Mouse (Mus musculus) neural tube, embryonic 12.5 days (tissue): ENCODE measurements around the gene Trpd52l3. TPM values are rescaled to one million over a fixed set of nuclear protein-coding genes. Genes with fewer than 3 reads are reported as not detected.
"Not testable (repeated sequence)": the region's sequence is repeated elsewhere in the genome, so short reads cannot be mapped to it uniquely, and the experiment has no call there.

Experiments used
- ATAC-seq: fragments of 200-750 bp; cut with Nextera tagmentation; 2 replicates; pipeline ENCODE4 v1.8.0; 2017; ENCODE audit warnings: low read depth, mild to moderate bottlenecking, moderate TSS enrichment, moderate library complexity; ENCODE audit not compliant: low FRiP score
- H3K27ac ChIP-seq: fragments of 300-500 bp; sonication (generic); 2 replicates; pipeline ENCODE4 v1.5.1; 2016
- H3K27me3 ChIP-seq: fragments of 300-500 bp; sonication (generic); replicated peaks from 2 replicates; pipeline ENCODE4 v1.6.1; 2016; ENCODE audit warnings: mild to moderate bottlenecking
- H3K36me3 ChIP-seq: fragments of 300-500 bp; sonication (generic); 2 replicates; pipeline ENCODE4 v1.6.1; 2016; ENCODE audit warnings: mild to moderate bottlenecking
- H3K4me1 ChIP-seq: fragments of 300-500 bp; sonication (generic); 2 replicates; pipeline ENCODE4 v1.6.1; 2016
- H3K4me2 ChIP-seq: fragments of 300-500 bp; sonication (generic); replicated peaks from 2 replicates; pipeline ENCODE4 v1.6.1; 2016; ENCODE audit warnings: mild to moderate bottlenecking
- H3K4me3 ChIP-seq: fragments of 300-500 bp; sonication (generic); 2 replicates; pipeline ENCODE4 v1.5.1; 2016
- H3K9ac ChIP-seq: fragments of 300-500 bp; sonication (generic); 2 replicates; pipeline ENCODE4 v1.6.1; 2016; ENCODE audit warnings: mild to moderate bottlenecking
- H3K9me3 ChIP-seq: fragments of 300-500 bp; sonication (generic); 2 replicates; pipeline ENCODE4 v1.6.1; 2016; ENCODE audit warnings: mild to moderate bottlenecking
- WGBS: fragments of 180-500 bp; shearing (Covaris S2); methylation state at CpG from one replicate; pipeline ENCODE4 v1.1.7; 2016; 5-methylcytosine and 5-hydroxymethylcytosine counted together
- polyA plus RNA-seq: library from polyadenylated mRNA; unstranded; fragments of >200 nt; fragmentation: Nextera tagmentation; extraction: Ambion mirVana; gene quantifications from 2 replicates; pipeline ENCODE4 v1.2.1, GENCODE M21; 2016

The Trpd52l3 gene
- polyA plus RNA-seq, 1 experiment from 2014 or later, result not detected

GRCm38 (mm10) chr19:30000406-30001365 is 2.9 kb upstream of the Trpd52l3 start:
- Histone ChIP-seq H3K27ac (no peak overlapping the region), H3K9me3 (no peaks in the 10 kb centered on the region), H3K36me3 (no peaks in the 10 kb centered on the region), H3K9ac (no peak overlapping the region), H3K4me3 (no peak overlapping the region), H3K4me2 (no peak overlapping the region), H3K4me1 (no peaks in the 10 kb centered on the region), H3K27me3 (no peaks in the 10 kb centered on the region)
- ATAC-seq, result no peak
- 48% methylated on average over 12 of the region's 12 CpGs for WGBS

- Histone ChIP-seq H3K27ac (no peak overlapping the region), H3K36me3 (no peaks in the 10 kb centered on the region), H3K27me3 (no peaks in the 10 kb centered on the region), H3K9ac (no peak overlapping the region), H3K9me3 (no peaks in the 10 kb centered on the region), H3K4me3 (no peak overlapping the region), H3K4me2 (no peak overlapping the region), H3K4me1 (no peaks in the 10 kb centered on the region)
- WGBS, result 89% methylated on average over 6 of the region's 6 CpGs
- ATAC-seq, result no peak
These were observed 2.0 kb upstream of the Trpd52l3 start for GRCm38 (mm10) chr19:30001550-30001949.

GRCm38 (mm10) chr19:30006371-30006770 is 2.8 kb downstream of the Trpd52l3 start:
- Histone ChIP-seq H3K4me3 (no peak overlapping the region), H3K27me3 (no peaks in the 10 kb centered on the region), H3K9me3 (no peaks in the 10 kb centered on the region), H3K9ac (no peak overlapping the region), H3K27ac (no peak overlapping the region), H3K4me1 (no peaks in the 10 kb centered on the region), H3K4me2 (no peak overlapping the region), H3K36me3 (no peaks in the 10 kb centered on the region)
- ATAC-seq, result no peak
- WGBS, result 76% methylated on average over 3 of the region's 3 CpGs

- Histone ChIP-seq H3K27me3 (no peaks in the 10 kb centered on the region), H3K27ac (no peak overlapping the region), H3K4me2 (no peak overlapping the region), H3K4me3 (no peak overlapping the region), H3K9me3 (no peaks in the 10 kb centered on the region), H3K9ac (no peak overlapping the region), H3K36me3 (no peaks in the 10 kb centered on the region), H3K4me1 (no peaks in the 10 kb centered on the region)
- ATAC-seq, result no peak
- WGBS, result 83% methylated on average over 13 of the region's 13 CpGs
These were observed 7.1 kb downstream of the Trpd52l3 start for GRCm38 (mm10) chr19:30010520-30011296.

GRCm38 (mm10) chr19:30014331-30014730 is 10.7 kb downstream of the Trpd52l3 start:
- Histone ChIP-seq H3K27me3 (no peaks in the 10 kb centered on the region), H3K9me3 (no peaks in the 10 kb centered on the region), H3K4me1 (no peaks in the 10 kb centered on the region), H3K9ac (no peak overlapping the region), H3K36me3 (no peaks in the 10 kb centered on the region), H3K4me3 (no peak overlapping the region), H3K4me2 (no peak overlapping the region), H3K27ac (no peak overlapping the region)
- 85% methylated on average over 3 of the region's 3 CpGs for WGBS
- no peak for ATAC-seq

- no peaks in the 10 kb centered on the region for H3K36me3 ChIP-seq
- no peak overlapping the region for H3K27ac ChIP-seq
- no peak overlapping the region for H3K9ac ChIP-seq
- 64% methylated on average over 6 of the region's 6 CpGs for WGBS
- no peaks in the 10 kb centered on the region for H3K4me1 ChIP-seq
- H3K9me3 ChIP-seq, result no peaks in the 10 kb centered on the region
- ATAC-seq, result no peak
- H3K4me2 ChIP-seq, result no peak overlapping the region
- H3K27me3 ChIP-seq, result no peaks in the 10 kb centered on the region
- H3K4me3 ChIP-seq, result no peak overlapping the region
These were observed 12.6 kb downstream of the Trpd52l3 start for GRCm38 (mm10) chr19:30016156-30016555.

- 95% methylated on average over 10 of the region's 10 CpGs for WGBS
These were observed 19.8 kb downstream of the Trpd52l3 start for GRCm38 (mm10) chr19:30023419-30023818.

GRCm38 (mm10) chr19:30029002-30029710 is 25.6 kb downstream of the Trpd52l3 start:
- 17% methylated on average over 11 of the region's 11 CpGs for WGBS
- no peaks in the 10 kb centered on the region for H3K36me3 ChIP-seq
- no peak overlapping the region for H3K9ac ChIP-seq
- 0 out of 2 replicates have a peak, but pooled peaks have one; percentile 1 for ATAC-seq
- H3K4me1 ChIP-seq, result peaks cover 26% of the 10 kb centered on the region
- H3K27me3 ChIP-seq, result no peaks in the 10 kb centered on the region
- peak overlapping the region; percentile 74 for H3K4me2 ChIP-seq
- H3K4me3 ChIP-seq, result no peak overlapping the region
- no peaks in the 10 kb centered on the region for H3K9me3 ChIP-seq
- H3K27ac ChIP-seq, result no peak overlapping the region

More at GRCm38 (mm10) chr19:30023419-30023818, 19.8 kb downstream of the Trpd52l3 start:
- H3K36me3 ChIP-seq, H3K9me3 ChIP-seq, H3K27ac ChIP-seq, H3K27me3 ChIP-seq, H3K4me2 ChIP-seq, ATAC-seq, H3K4me1 ChIP-seq, H3K4me3 ChIP-seq, H3K9ac ChIP-seq: not testable (repeated sequence)

GRCm38 (mm10) chr19:30029894-30030635 is 26.5 kb downstream of the Trpd52l3 start, which contains the start of gene Uhrf2:
TSS of gene Uhrf2 (plus strand) at chr19:30030513.
- peak within 1 kb of the TSS; percentile 100 for H3K4me3 ChIP-seq
- H3K4me1 ChIP-seq, result peaks cover 33% of the 10 kb centered on the region
- H3K27ac ChIP-seq, result peak within 1 kb of the TSS; percentile 86
- peak within 1 kb of the TSS; percentile 98 for H3K9ac ChIP-seq
- peak within 1 kb of the TSS; percentile 74 for H3K4me2 ChIP-seq
- H3K36me3 ChIP-seq, result no peaks in the 10 kb centered on the region
- H3K9me3 ChIP-seq, result no peaks in the 10 kb centered on the region
- no peaks in the 10 kb centered on the region for H3K27me3 ChIP-seq
- ATAC-seq, result peak; percentile 96
- 1% methylated on average over 74 of the region's 74 CpGs for WGBS

GRCm38 (mm10) chr19:30030636-30031467 is 27.3 kb downstream of the Trpd52l3 start:
- Histone ChIP-seq H3K4me2 (peak overlapping the region; percentile 74), H3K36me3 (no peaks in the 10 kb centered on the region), H3K9ac (peak overlapping the region; percentile 98), H3K9me3 (no peaks in the 10 kb centered on the region), H3K4me1 (peaks cover 33% of the 10 kb centered on the region), H3K27ac (peak overlapping the region; percentile 86), H3K4me3 (peak overlapping the region; percentile 100), H3K27me3 (no peaks in the 10 kb centered on the region)
- WGBS, result under 1% methylated on average over 85 of the region's 92 CpGs
- no peak; the same call in none of the 2 replicates for ATAC-seq
